Mouse (Mus musculus) heart, postnatal 0 days (tissue): ENCODE data around the gene Apba3. TPM values are rescaled to one million over a fixed set of nuclear protein-coding genes. Genes with fewer than 3 reads are reported as not detected.

Source experiments
- ATAC-seq: fragments of 200-750 bp; cut with Nextera tagmentation; 2 replicates; pipeline ENCODE4 v1.8.0; 2017; ENCODE audit warnings: low read depth, moderate number of reproducible peaks, moderate library complexity; ENCODE audit not compliant: insufficient read depth
- DNase-seq: peaks from one replicate; pipeline ENCODE4 v3.0.0-alpha.2; 2016; ENCODE audit warnings: low spot score
- H3K27ac ChIP-seq: fragments of 300-500 bp; sonication (generic); 2 replicates; pipeline ENCODE4 v1.5.1; 2014; ENCODE audit warnings: low read depth, mild to moderate bottlenecking
- H3K27me3 ChIP-seq: fragments of 300-500 bp; sonication (generic); 2 replicates; pipeline ENCODE4 v1.6.1; 2014; ENCODE audit warnings: low read length, mixed read lengths; ENCODE audit not compliant: control insufficient read depth, insufficient read depth
- H3K36me3 ChIP-seq: fragments of 300-500 bp; sonication (generic); replicated peaks from 2 replicates; pipeline ENCODE4 v1.6.1; 2014; ENCODE audit warnings: low read length, mixed read lengths; ENCODE audit not compliant: control insufficient read depth, insufficient read depth
- H3K4me1 ChIP-seq: fragments of 300-500 bp; sonication (generic); 2 replicates; pipeline ENCODE4 v1.6.1; 2014; ENCODE audit warnings: antibody characterized with exemption; ENCODE audit not compliant: control insufficient read depth, insufficient read depth
- H3K4me2 ChIP-seq: fragments of 300-500 bp; sonication (generic); 2 replicates; pipeline ENCODE4 v1.6.1; 2014; ENCODE audit warnings: low read depth, mild to moderate bottlenecking, low read length, moderate library complexity
- H3K4me3 ChIP-seq: fragments of 300-500 bp; sonication (generic); 2 replicates; pipeline ENCODE4 v1.5.1; 2014; ENCODE audit warnings: low read depth, low read length
- H3K9ac ChIP-seq: fragments of 300-500 bp; sonication (generic); replicated peaks from 2 replicates; pipeline ENCODE4 v1.6.1; 2014; ENCODE audit warnings: low read depth, low read length, mixed read lengths
- H3K9me3 ChIP-seq: fragments of 300-500 bp; sonication (generic); replicated peaks from 2 replicates; pipeline ENCODE4 v1.6.1; 2016; ENCODE audit warnings: low read length; ENCODE audit not compliant: control insufficient read depth
- CTCF ChIP-seq: IDR thresholded peaks from 2 replicates; pipeline ENCODE4 v1.5.1; 2016; ENCODE audit warnings: antibody characterized with exemption, control low read depth, low read depth
- EP300 ChIP-seq: IDR thresholded peaks from 2 replicates; pipeline ENCODE4 v1.6.1; 2016; ENCODE audit warnings: antibody characterized with exemption, low read depth
- WGBS: fragments of 180-500 bp; shearing (Covaris S2); extraction: QIAGEN DNeasy Blood & Tissue Kit; methylation state at CpG from one replicate; pipeline ENCODE4 v1.1.7; 2014; 5-methylcytosine and 5-hydroxymethylcytosine counted together
- polyA plus RNA-seq: library from polyadenylated mRNA; unstranded; fragments of >200 nt; fragmentation: Nextera tagmentation; extraction: Ambion mirVana; gene quantifications from 2 replicates; pipeline ENCODE4 v1.2.1, GENCODE M21; 2015
- total RNA-seq: library from RNA; depleted of rRNA; stranded (reverse); fragments of >200 nt; gene quantifications from 2 replicates; pipeline ENCODE4 v1.2.3, GENCODE M21; 2014; ENCODE audit warnings: low replicate concordance

Apba3 gene
- total and polyA plus RNA-seq, 2 experiments from 2014 or later = 45.2 to 114 TPM

DNA sequence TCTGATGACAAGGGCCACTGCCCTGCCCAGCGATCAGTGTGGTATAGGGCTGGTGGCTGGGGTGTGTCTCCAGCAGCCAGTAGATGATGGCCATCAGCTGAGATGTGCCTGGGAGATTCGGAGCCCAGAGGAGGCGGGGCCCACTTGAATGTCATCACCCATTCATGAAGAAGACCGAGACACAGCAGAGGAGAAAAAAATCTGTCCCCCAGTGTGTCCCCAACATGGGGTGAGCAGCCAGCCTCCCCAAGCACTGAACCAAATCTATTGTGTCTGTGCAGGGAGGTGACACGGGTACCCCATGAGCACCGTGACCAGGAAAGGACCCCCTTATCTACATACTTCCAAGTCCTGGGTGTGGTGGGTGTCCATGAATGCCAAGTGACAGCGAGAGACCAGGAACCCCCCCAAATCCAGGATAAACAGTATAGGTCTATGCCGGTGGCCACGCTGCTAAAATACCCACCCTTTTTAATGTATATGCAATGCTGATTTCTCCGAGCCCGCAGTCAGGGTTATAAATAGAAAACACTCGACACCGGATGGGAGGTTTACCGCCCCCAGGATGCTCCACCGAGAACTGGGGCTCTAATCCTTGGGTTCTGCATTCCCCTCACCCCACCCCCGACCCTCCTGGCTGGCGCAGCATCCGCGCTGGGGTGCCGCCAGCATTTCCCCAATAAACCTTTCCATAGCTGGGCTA lies 36.9 kb upstream of the Apba3 start:
- DNase-seq = no peak
- Histone ChIP-seq H3K4me1 (peaks cover 13% of the 10 kb centered on the region), H3K27me3 (peaks cover 37% of the 10 kb centered on the region), H3K4me3 (peak overlapping the region; percentile 2; the same call in 1 of the 2 replicates), H3K36me3 (no peaks in the 10 kb centered on the region), H3K4me2 (peak overlapping the region; percentile 26; the same call in 1 of the 2 replicates), H3K9me3 (no peaks in the 10 kb centered on the region), H3K27ac (no peak overlapping the region), H3K9ac (no peak overlapping the region)
- 10% methylated on average over 20 of the region's 20 CpGs for WGBS
- TF ChIP-seq EP300 = no peak
- no peak for TF ChIP-seq CTCF
- no peak for ATAC-seq

DNA sequence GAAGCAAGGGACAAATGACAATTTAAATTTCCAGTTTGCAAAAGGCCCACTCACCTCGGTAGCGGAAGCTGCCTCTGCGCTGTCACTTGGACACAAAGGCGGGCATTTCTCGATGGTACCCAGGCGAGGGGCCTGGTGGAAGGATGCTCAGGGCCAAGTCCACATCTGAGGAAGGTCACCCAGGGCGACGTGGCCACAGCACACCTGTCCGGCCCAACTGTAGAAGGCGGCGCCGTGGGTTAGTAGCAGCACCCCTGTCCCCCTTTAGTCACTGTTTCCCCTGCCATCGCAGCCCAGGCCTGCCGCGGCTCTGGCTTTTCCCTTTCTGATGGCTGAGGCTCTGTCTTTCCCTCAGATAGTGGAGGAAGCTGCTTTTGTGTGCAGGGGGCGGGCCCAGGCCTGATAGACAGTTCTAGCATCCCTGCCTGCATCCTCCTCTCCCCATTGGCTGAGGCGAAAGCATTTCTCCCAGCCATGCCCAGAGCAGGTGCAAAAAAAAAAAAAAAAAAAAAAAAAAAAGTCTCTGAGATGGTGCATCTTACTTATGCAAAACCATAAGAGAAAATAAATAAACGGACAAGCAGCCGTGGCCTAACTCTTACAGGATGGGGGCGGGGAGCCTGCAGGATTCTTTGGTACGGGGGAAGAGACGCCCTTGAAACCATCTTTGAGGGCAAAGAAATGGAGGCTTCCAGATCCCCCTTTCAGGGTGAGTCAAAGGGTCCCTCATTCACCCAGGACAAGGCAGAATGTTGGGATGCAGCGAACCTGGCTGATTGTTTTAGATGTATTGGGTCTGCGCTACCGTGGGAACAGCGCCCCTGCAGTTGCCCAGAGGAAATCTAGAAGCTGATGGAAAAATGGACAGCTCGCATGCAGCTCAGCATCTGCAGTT lies 36.1 kb upstream of the Apba3 start, which contains the start of gene Atcay:
Gene Atcay (minus strand): TSS at position 396 of the 895 bp plus-strand sequence.
- no peak within 1 kb of the TSS for H3K27ac ChIP-seq
- DNase-seq (no peak), ATAC-seq (no peak)
- no peaks in the 10 kb centered on the region for H3K36me3 ChIP-seq
- peaks cover 37% of the 10 kb centered on the region for H3K27me3 ChIP-seq
- 10% methylated on average over 27 of the region's 27 CpGs for WGBS
- H3K4me1 ChIP-seq = peaks cover 13% of the 10 kb centered on the region
- H3K4me2 ChIP-seq = peak within 1 kb of the TSS; percentile 26; the same call in 1 of the 2 replicates
- H3K9ac ChIP-seq = no peak within 1 kb of the TSS
- no peaks in the 10 kb centered on the region for H3K9me3 ChIP-seq
- TF ChIP-seq EP300 = no peak
- TF ChIP-seq CTCF = peak; percentile 42
- peak within 1 kb of the TSS; percentile 2; the same call in 1 of the 2 replicates for H3K4me3 ChIP-seq

DNA sequence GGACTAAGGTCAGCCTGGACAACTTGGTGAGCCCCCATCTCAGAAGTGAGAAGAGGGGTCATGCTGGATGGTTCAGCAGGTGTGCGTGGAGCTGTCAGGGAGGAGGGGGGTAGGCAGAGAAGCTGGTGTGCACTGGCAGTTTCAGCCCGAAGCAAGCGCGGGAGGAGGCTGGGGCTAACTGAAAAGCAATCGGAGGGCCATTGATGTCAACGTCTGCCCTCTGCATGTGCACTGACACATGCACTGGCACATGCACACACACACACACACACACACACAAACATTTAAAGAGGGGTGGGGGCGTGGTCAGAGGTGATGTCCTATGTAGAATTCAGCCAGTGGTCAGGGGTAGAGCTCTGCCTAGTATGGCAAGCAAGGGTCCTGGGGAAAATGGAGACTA lies 35.3 kb upstream of the Apba3 start:
- Histone ChIP-seq H3K27me3 (peaks cover 37% of the 10 kb centered on the region), H3K4me1 (peaks cover 13% of the 10 kb centered on the region), H3K9me3 (no peaks in the 10 kb centered on the region), H3K36me3 (no peaks in the 10 kb centered on the region), H3K9ac (no peak overlapping the region), H3K4me3 (no peak overlapping the region), H3K27ac (no peak overlapping the region), H3K4me2 (no peak overlapping the region)
- DNase-seq = no peak
- WGBS = 57% methylated on average over 7 of the region's 7 CpGs
- ATAC-seq = no peak
- no peak for TF ChIP-seq CTCF
- TF ChIP-seq EP300 = no peak

DNA sequence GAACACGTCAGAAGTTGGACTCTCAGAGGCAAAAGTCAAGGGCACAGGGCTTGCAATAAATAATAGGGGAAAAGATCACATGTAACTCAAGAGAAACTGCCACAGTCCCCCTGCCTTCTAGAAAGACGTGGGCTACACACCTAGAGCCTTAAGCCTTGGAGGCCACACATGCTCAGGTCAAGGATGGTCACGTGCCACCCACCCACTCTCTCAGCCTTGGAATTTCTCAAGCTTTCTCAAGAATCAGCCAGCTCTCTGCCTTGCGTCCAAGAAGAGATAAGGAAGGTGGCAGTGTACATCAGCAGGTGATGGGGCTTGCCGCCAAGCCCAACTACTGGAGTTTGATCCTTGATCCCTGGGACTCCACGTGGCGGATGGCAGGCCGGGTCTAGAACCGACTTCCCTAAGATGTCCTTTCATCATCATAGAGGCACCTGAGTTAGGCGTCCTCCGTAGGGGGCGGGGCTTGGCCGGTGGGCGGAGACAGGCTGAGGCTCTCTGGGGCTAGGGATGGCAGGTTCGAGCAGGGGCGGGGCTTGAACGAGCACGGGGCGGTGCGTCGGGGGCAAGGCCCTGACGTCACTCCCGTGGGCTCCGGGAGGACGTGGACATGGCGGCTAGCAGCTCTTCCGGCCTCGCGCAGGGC lies 34.1 kb upstream of the Apba3 start, which contains the start of gene Zfr2:
Gene Zfr2 (plus strand): TSS at position 576 of the 646 bp plus-strand sequence.
- ATAC-seq (peak; percentile 88), DNase-seq (peak; percentile 72)
- H3K9ac ChIP-seq = peak within 1 kb of the TSS; percentile 69
- H3K27ac ChIP-seq = 0 out of 2 replicates have a peak within 1 kb of the TSS, but pooled peaks have one; percentile 36
- H3K27me3 ChIP-seq = peaks cover 37% of the 10 kb centered on the region
- peak within 1 kb of the TSS; percentile 72 for H3K4me2 ChIP-seq
- peak within 1 kb of the TSS; percentile 66 for H3K4me3 ChIP-seq
- no peaks in the 10 kb centered on the region for H3K36me3 ChIP-seq
- TF ChIP-seq EP300 (no peak), CTCF (no peak)
- H3K4me1 ChIP-seq = peaks cover 13% of the 10 kb centered on the region
- WGBS = 7% methylated on average over 29 of the region's 29 CpGs
- H3K9me3 ChIP-seq = no peaks in the 10 kb centered on the region

DNA sequence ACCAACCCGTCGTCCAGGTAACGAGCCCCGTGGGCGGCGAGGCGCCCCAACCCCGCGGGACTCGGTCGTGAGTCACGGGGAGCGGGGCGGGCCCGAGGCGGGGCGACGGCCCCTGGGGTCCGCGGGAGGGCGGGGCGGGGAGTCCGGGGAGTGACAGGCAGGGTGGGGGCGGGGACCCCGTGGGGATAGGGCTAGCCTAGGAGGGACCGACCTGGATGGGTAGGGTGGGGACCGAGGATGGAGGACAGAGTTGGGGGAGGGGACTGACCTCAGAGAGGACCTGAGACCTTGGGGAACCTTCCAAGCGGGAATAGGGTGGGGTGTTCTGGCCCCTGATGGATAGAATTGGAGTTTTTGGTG lies 33.6 kb upstream of the Apba3 start:
- H3K9me3 ChIP-seq = no peaks in the 10 kb centered on the region

More for the DNA sequence above, 33.6 kb upstream of the Apba3 start:
- DNase-seq (no peak), ATAC-seq (peak; percentile 65)
- 2% methylated on average over 27 of the region's 28 CpGs for WGBS
- H3K36me3 ChIP-seq = no peaks in the 10 kb centered on the region
- no peak for TF ChIP-seq CTCF
- no peak for TF ChIP-seq EP300
- H3K4me1 ChIP-seq = peaks cover 13% of the 10 kb centered on the region
- H3K27me3 ChIP-seq = peaks cover 35% of the 10 kb centered on the region
- H3K4me2 ChIP-seq = peak overlapping the region; percentile 72
- peak overlapping the region; percentile 69 for H3K9ac ChIP-seq
- H3K4me3 ChIP-seq = peak overlapping the region; percentile 66
- 0 out of 2 replicates have a peak overlapping the region, but pooled peaks have one; percentile 36 for H3K27ac ChIP-seq
